Mouse (Mus musculus): ENCODE measurements around the gene Nsun6. TPM values are rescaled to one million over a fixed set of nuclear protein-coding genes. Genes with fewer than 3 reads are reported as not detected.

Nsun6 gene
- polyA plus RNA-seq, 1 experiment from 2014 or later, result 10.6 TPM

GRCm38 (mm10) chr2:15026817-15027216 lies 28.1 kb downstream of the Nsun6 start:
- peak; percentile 76; the same call in 1 of the 2 replicates for ATAC-seq (ENCODE audit: low read depth)
- 77% methylated on average over 3 of the region's 3 CpGs for WGBS
- Histone ChIP-seq H3K4me3 (ENCODE audit: low read depth, low read length) (no peak overlapping the region), H3K9ac (ENCODE audit: low read depth, low read length) (no peak overlapping the region), H3K27me3 (replicated peaks; ENCODE audit: control insufficient read depth, insufficient read depth, low read length) (no peaks in the 10 kb centered on the region), H3K27ac (replicated peaks; ENCODE audit: low read depth, low read length) (no peak overlapping the region), H3K4me2 (ENCODE audit: low read depth, low read length) (no peak overlapping the region), H3K36me3 (ENCODE audit: control insufficient read depth, insufficient read depth, low read length) (0 out of 2 replicates have a peak, but pooled peaks cover 11% of the 10 kb centered on the region), H3K4me1 (ENCODE audit: control insufficient read depth, insufficient read depth, low read length) (no peaks in the 10 kb centered on the region), H3K9me3 (ENCODE audit: control insufficient read depth, low read length) (no peaks in the 10 kb centered on the region)
- peak; percentile 63 for DNase-seq (ENCODE audit: low spot score)

- Histone ChIP-seq H3K27me3 (replicated peaks; ENCODE audit: control insufficient read depth, insufficient read depth, low read length) (no peaks in the 10 kb centered on the region), H3K4me2 (ENCODE audit: low read depth, low read length) (no peak overlapping the region), H3K9ac (ENCODE audit: low read depth, low read length) (no peak overlapping the region), H3K36me3 (ENCODE audit: control insufficient read depth, insufficient read depth, low read length) (0 out of 2 replicates have a peak, but pooled peaks cover 9% of the 10 kb centered on the region), H3K27ac (replicated peaks; ENCODE audit: low read depth, low read length) (no peak overlapping the region), H3K9me3 (ENCODE audit: control insufficient read depth, low read length) (no peaks in the 10 kb centered on the region), H3K4me3 (ENCODE audit: low read depth, low read length) (no peak overlapping the region), H3K4me1 (ENCODE audit: control insufficient read depth, insufficient read depth, low read length) (no peaks in the 10 kb centered on the region)
- no peak for DNase-seq (ENCODE audit: low spot score)
- 83% methylated on average over 1 of the region's 1 CpGs for WGBS
- ATAC-seq (ENCODE audit: low read depth), result no peak
Measured at GRCm38 (mm10) chr2:15008072-15008471, 46.8 kb downstream of the Nsun6 start.

DNA sequence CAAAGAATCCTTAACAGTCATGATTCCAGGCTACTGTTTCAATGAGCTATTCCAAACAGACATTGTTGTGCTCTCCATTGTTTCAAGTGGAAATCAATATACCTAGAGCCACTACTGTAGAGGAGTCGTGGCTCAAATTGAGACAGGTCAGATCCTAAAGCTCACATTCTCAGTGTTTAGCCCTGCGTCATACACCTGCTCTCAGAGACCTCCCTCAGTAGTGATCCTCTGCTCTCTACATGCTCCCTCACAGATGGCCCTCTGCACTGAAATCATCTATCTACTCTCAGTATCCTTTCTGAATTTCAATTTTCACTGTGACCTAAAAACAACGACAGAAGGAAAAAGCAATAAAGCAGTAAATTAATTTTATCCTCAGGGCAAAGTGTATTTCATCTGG lies 47.3 kb downstream of the Nsun6 start:
- Histone ChIP-seq H3K4me2 (ENCODE audit: low read depth, low read length) (no peak overlapping the region), H3K36me3 (ENCODE audit: control insufficient read depth, insufficient read depth, low read length) (0 out of 2 replicates have a peak, but pooled peaks cover 8% of the 10 kb centered on the region), H3K27me3 (replicated peaks; ENCODE audit: control insufficient read depth, insufficient read depth, low read length) (no peaks in the 10 kb centered on the region), H3K4me1 (ENCODE audit: control insufficient read depth, insufficient read depth, low read length) (no peaks in the 10 kb centered on the region), H3K9ac (ENCODE audit: low read depth, low read length) (no peak overlapping the region), H3K9me3 (ENCODE audit: control insufficient read depth, low read length) (no peaks in the 10 kb centered on the region), H3K27ac (replicated peaks; ENCODE audit: low read depth, low read length) (no peak overlapping the region), H3K4me3 (ENCODE audit: low read depth, low read length) (no peak overlapping the region)
- ATAC-seq (ENCODE audit: low read depth), result no peak
- no peak for DNase-seq (ENCODE audit: low spot score)
- 82% methylated on average over 3 of the region's 3 CpGs for WGBS

DNA sequence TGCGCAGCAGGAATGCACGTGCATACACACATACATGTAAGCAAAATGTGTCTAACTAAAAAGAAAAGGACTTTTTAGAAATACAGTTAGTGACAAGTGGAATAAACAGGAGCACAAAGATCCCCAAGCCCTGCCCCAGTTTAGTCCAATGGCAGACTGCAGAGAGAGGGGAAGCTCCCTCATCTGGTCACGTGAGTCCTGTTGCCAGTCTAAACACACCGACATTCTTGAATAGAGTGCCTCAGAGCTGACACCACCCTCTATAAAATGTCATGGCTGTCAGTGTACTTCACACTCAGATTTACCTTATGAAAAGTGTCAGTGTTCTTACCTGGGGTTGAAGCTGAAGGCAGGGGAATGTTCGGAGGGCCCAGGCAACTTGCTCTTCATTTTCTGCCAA lies 57.0 kb downstream of the Nsun6 start:
- Histone ChIP-seq H3K27me3 (replicated peaks; ENCODE audit: control insufficient read depth, insufficient read depth, low read length) (no peaks in the 10 kb centered on the region), H3K9me3 (ENCODE audit: control insufficient read depth, low read length) (no peaks in the 10 kb centered on the region), H3K4me2 (ENCODE audit: low read depth, low read length) (no peak overlapping the region), H3K4me3 (ENCODE audit: low read depth, low read length) (no peak overlapping the region), H3K27ac (replicated peaks; ENCODE audit: low read depth, low read length) (no peak overlapping the region), H3K9ac (ENCODE audit: low read depth, low read length) (no peak overlapping the region), H3K4me1 (ENCODE audit: control insufficient read depth, insufficient read depth, low read length) (no peaks in the 10 kb centered on the region), H3K36me3 (ENCODE audit: control insufficient read depth, insufficient read depth, low read length) (no peaks in the 10 kb centered on the region)
- ATAC-seq (ENCODE audit: low read depth) (no peak), DNase-seq (ENCODE audit: low spot score) (no peak)
- WGBS, result 75% methylated on average over 5 of the region's 5 CpGs

DNA sequence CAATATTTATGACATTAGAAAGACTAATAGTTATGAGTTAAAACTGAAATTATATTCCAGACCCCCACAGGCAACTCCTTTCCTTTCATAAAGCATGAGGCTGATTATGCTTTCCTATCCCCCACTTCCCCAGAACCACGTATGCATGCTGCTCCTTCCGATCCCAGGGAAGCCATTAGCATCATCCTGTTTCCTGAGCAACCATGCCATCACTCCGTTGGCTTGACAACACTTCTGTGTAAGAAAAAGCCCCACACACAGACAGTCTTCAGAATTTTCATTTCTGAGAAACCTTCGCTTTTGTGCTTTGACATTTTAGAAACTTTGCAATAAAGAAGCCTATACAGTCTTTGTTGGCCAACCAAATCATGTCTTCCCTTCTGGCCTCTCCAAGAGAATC lies 58.8 kb downstream of the Nsun6 start:
- H3K27me3 ChIP-seq (replicated peaks; ENCODE audit: control insufficient read depth, insufficient read depth, low read length), result no peaks in the 10 kb centered on the region
- H3K4me1 ChIP-seq (ENCODE audit: control insufficient read depth, insufficient read depth, low read length), result no peaks in the 10 kb centered on the region
- H3K36me3 ChIP-seq (ENCODE audit: control insufficient read depth, insufficient read depth, low read length), result no peaks in the 10 kb centered on the region
- no peak overlapping the region for H3K27ac ChIP-seq (replicated peaks; ENCODE audit: low read depth, low read length)
- ATAC-seq (ENCODE audit: low read depth) (no peak), DNase-seq (ENCODE audit: low spot score) (no peak)
- no peak overlapping the region for H3K9ac ChIP-seq (ENCODE audit: low read depth, low read length)
- WGBS, result 84% methylated on average over 4 of the region's 4 CpGs
- no peak overlapping the region for H3K4me2 ChIP-seq (ENCODE audit: low read depth, low read length)
- no peak overlapping the region for H3K4me3 ChIP-seq (ENCODE audit: low read depth, low read length)
- H3K9me3 ChIP-seq (ENCODE audit: control insufficient read depth, low read length), result no peaks in the 10 kb centered on the region

GRCm38 (mm10) chr2:14992531-14992930 lies 62.3 kb downstream of the Nsun6 start:
- no peak overlapping the region for H3K4me3 ChIP-seq (ENCODE audit: low read depth, low read length)

DNA sequence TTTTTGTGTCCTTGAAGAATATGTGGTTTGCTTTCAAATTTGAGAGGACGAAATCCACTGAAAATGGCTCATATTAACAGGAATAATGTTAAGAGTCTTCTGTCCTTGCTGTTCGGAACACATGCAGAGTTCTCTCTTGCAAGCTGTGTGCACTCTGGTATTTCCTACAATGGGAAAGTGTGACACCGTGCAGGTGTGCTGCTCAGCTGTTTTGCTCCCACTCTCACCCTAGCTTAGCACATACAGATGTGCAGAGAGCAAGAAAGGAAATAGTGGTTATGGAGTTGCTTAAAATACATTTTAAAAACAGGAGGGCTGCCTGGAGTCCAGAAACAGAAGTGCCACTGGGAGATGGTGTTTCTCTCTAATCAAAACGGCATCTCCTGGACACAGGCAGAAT lies 65.5 kb downstream of the Nsun6 start:
- Histone ChIP-seq H3K4me3 (ENCODE audit: low read depth, low read length) (no peak overlapping the region), H3K4me2 (ENCODE audit: low read depth, low read length) (no peak overlapping the region), H3K27ac (replicated peaks; ENCODE audit: low read depth, low read length) (no peak overlapping the region), H3K9me3 (ENCODE audit: control insufficient read depth, low read length) (no peaks in the 10 kb centered on the region), H3K9ac (ENCODE audit: low read depth, low read length) (no peak overlapping the region), H3K36me3 (ENCODE audit: control insufficient read depth, insufficient read depth, low read length) (no peaks in the 10 kb centered on the region), H3K27me3 (replicated peaks; ENCODE audit: control insufficient read depth, insufficient read depth, low read length) (no peaks in the 10 kb centered on the region), H3K4me1 (ENCODE audit: control insufficient read depth, insufficient read depth, low read length) (no peaks in the 10 kb centered on the region)
- ATAC-seq (ENCODE audit: low read depth), result no peak
- WGBS, result 76% methylated on average over 4 of the region's 4 CpGs
- DNase-seq (ENCODE audit: low spot score), result no peak

More at GRCm38 (mm10) chr2:14992531-14992930, 62.3 kb downstream of the Nsun6 start:
- H3K9me3 ChIP-seq (ENCODE audit: control insufficient read depth, low read length), result no peaks in the 10 kb centered on the region
- no peak overlapping the region for H3K9ac ChIP-seq (ENCODE audit: low read depth, low read length)
- H3K27ac ChIP-seq (replicated peaks; ENCODE audit: low read depth, low read length), result no peak overlapping the region
- WGBS, result 83% methylated on average over 4 of the region's 4 CpGs
- no peaks in the 10 kb centered on the region for H3K36me3 ChIP-seq (ENCODE audit: control insufficient read depth, insufficient read depth, low read length)
- H3K27me3 ChIP-seq (replicated peaks; ENCODE audit: control insufficient read depth, insufficient read depth, low read length), result no peaks in the 10 kb centered on the region
- ATAC-seq (ENCODE audit: low read depth) (no peak), DNase-seq (ENCODE audit: low spot score) (no peak)
- no peaks in the 10 kb centered on the region for H3K4me1 ChIP-seq (ENCODE audit: control insufficient read depth, insufficient read depth, low read length)
- no peak overlapping the region for H3K4me2 ChIP-seq (ENCODE audit: low read depth, low read length)

DNA sequence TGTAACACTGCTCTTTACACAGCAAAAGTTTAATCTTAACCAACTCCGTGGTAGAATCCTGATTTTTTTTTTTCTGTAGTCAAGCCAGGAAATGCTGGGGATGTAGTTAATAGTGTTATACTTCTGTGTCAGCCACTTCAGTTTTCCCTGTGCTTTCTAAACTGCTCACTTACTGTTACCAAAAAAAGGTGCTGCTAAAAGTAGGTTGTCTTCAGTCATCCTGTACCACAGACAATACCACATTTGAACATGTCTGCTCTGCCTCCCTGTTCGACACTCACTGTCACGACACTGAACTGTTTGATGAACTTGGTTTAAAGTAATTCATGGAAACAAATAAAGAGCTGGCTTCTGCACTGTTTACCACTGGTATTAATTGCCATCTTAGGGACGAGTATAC lies 66.4 kb downstream of the Nsun6 start:
- H3K9me3 ChIP-seq (ENCODE audit: control insufficient read depth, low read length), result no peaks in the 10 kb centered on the region
- no peak overlapping the region for H3K27ac ChIP-seq (replicated peaks; ENCODE audit: low read depth, low read length)
- DNase-seq (ENCODE audit: low spot score) (no peak), ATAC-seq (ENCODE audit: low read depth) (no peak)
- no peak overlapping the region for H3K9ac ChIP-seq (ENCODE audit: low read depth, low read length)
- H3K36me3 ChIP-seq (ENCODE audit: control insufficient read depth, insufficient read depth, low read length), result no peaks in the 10 kb centered on the region
- no peaks in the 10 kb centered on the region for H3K4me1 ChIP-seq (ENCODE audit: control insufficient read depth, insufficient read depth, low read length)
- no peaks in the 10 kb centered on the region for H3K27me3 ChIP-seq (replicated peaks; ENCODE audit: control insufficient read depth, insufficient read depth, low read length)
- 76% methylated on average over 4 of the region's 4 CpGs for WGBS
- H3K4me2 ChIP-seq (ENCODE audit: low read depth, low read length), result no peak overlapping the region
- H3K4me3 ChIP-seq (ENCODE audit: low read depth, low read length), result no peak overlapping the region

DNA sequence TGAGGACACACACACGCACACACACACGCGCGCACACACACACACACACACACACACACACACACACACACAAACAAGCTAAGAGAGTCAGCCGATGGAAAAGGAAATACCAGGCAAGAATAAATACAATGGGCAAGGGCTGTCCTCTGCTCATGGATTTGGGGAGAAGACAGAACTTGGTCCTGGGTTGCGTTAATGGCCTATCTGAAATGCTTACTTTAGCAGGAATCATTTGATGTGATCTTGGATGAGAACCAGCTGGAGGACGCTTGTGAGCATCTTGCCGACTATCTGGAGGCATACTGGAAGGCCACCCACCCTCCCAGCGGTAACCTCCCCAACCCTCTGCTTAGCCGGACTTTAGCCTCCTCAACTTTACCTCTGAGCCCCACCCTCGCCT lies 70.8 kb downstream of the Nsun6 start:
- no peaks in the 10 kb centered on the region for H3K36me3 ChIP-seq (ENCODE audit: control insufficient read depth, insufficient read depth, low read length)
- no peaks in the 10 kb centered on the region for H3K9me3 ChIP-seq (ENCODE audit: control insufficient read depth, low read length)
- H3K9ac ChIP-seq (ENCODE audit: low read depth, low read length), result no peak overlapping the region
- no peaks in the 10 kb centered on the region for H3K27me3 ChIP-seq (replicated peaks; ENCODE audit: control insufficient read depth, insufficient read depth, low read length)
- H3K4me3 ChIP-seq (ENCODE audit: low read depth, low read length), result no peak overlapping the region
- H3K27ac ChIP-seq (replicated peaks; ENCODE audit: low read depth, low read length), result no peak overlapping the region
- no peak overlapping the region for H3K4me2 ChIP-seq (ENCODE audit: low read depth, low read length)
- ATAC-seq (ENCODE audit: low read depth) (no peak), DNase-seq (ENCODE audit: low spot score) (no peak)
- no peaks in the 10 kb centered on the region for H3K4me1 ChIP-seq (ENCODE audit: control insufficient read depth, insufficient read depth, low read length)
- WGBS, result 81% methylated on average over 11 of the region's 11 CpGs

All from embryonic facial prominence, embryonic 14.5 days (tissue).